Mouse (Mus musculus) skeletal muscle tissue, adult 2 months (tissue): ENCODE measurements around the gene Ccne1.

ENCODE experiments used
- DNase-seq: peaks from one replicate; pipeline ENCODE4 v3.0.0-alpha.2; 2012; ENCODE audit warnings: low read depth, low spot score

The Ccne1 gene

GRCm38 (mm10) chr7:38094353-38094752 lies 13.0 kb downstream of the Ccne1 start:
- no peak for DNase-seq

- DNase-seq: no peak
These were observed 14.2 kb downstream of the Ccne1 start for GRCm38 (mm10) chr7:38093101-38093500.

GRCm38 (mm10) chr7:38089930-38090675 lies 17.2 kb downstream of the Ccne1 start:
- DNase-seq: no peak

- DNase-seq: no peak
These were observed 18.9 kb downstream of the Ccne1 start for GRCm38 (mm10) chr7:38088456-38088855.

GRCm38 (mm10) chr7:38087856-38088255 lies 19.5 kb downstream of the Ccne1 start:
- DNase-seq: no peak

GRCm38 (mm10) chr7:38086401-38086800 lies 20.9 kb downstream of the Ccne1 start:
- no peak for DNase-seq

- DNase-seq: peak; percentile 48
These were observed 21.6 kb downstream of the Ccne1 start for GRCm38 (mm10) chr7:38085573-38086211.

GRCm38 (mm10) chr7:38084778-38085572 lies 22.4 kb downstream of the Ccne1 start:
- DNase-seq: peak; percentile 100

GRCm38 (mm10) chr7:38082971-38083370 lies 24.4 kb downstream of the Ccne1 start:
- no peak for DNase-seq

- DNase-seq: no peak
These were observed 30.1 kb downstream of the Ccne1 start for GRCm38 (mm10) chr7:38077189-38077588.

- DNase-seq: no peak
These were observed 31.8 kb downstream of the Ccne1 start for GRCm38 (mm10) chr7:38075487-38075886.

GRCm38 (mm10) chr7:38074920-38075319 lies 32.4 kb downstream of the Ccne1 start:
- no peak for DNase-seq

GRCm38 (mm10) chr7:38074514-38074913 lies 32.8 kb downstream of the Ccne1 start:
- DNase-seq: no peak

GRCm38 (mm10) chr7:38073782-38074181 lies 33.6 kb downstream of the Ccne1 start:
- DNase-seq: peak; percentile 25

GRCm38 (mm10) chr7:38071065-38071464 lies 36.3 kb downstream of the Ccne1 start:
- DNase-seq: no peak

- no peak for DNase-seq
These were observed 36.7 kb downstream of the Ccne1 start for GRCm38 (mm10) chr7:38070663-38071062.

- no peak for DNase-seq
These were observed 42.9 kb downstream of the Ccne1 start for GRCm38 (mm10) chr7:38064431-38064830.

- peak; percentile 91 for DNase-seq
These were observed 46.0 kb downstream of the Ccne1 start for GRCm38 (mm10) chr7:38061060-38061970.

- peak; percentile 63 for DNase-seq
These were observed 47.6 kb downstream of the Ccne1 start for GRCm38 (mm10) chr7:38059636-38060330.

GRCm38 (mm10) chr7:38059096-38059495 lies 48.2 kb downstream of the Ccne1 start:
- DNase-seq: peak; percentile 70

- DNase-seq: no peak
These were observed 51.3 kb downstream of the Ccne1 start for GRCm38 (mm10) chr7:38055996-38056395.
